Mouse (Mus musculus) ES-E14 (cell line): ENCODE results near the gene Ptpn13. TPM values are rescaled to one million over a fixed set of nuclear protein-coding genes. Genes with fewer than 3 reads are reported as not detected.

Experiments used
- DNase-seq: peaks from one replicate; pipeline ENCODE4 v3.0.0-alpha.2; 2013; ENCODE audit warnings: low read depth, low spot score
- H3K27ac ChIP-seq: 2 replicates; pipeline ENCODE4 v1.5.1; 2012; ENCODE audit warnings: low read depth, mild to moderate bottlenecking, low read length, moderate library complexity, mixed read lengths; ENCODE audit not compliant: poor library complexity, insufficient read depth, severe bottlenecking
- H3K36me3 ChIP-seq: 2 replicates; pipeline ENCODE4 v1.6.1; 2012; ENCODE audit warnings: mild to moderate bottlenecking, low read length, moderate library complexity, mixed read lengths; ENCODE audit not compliant: control insufficient read depth, poor library complexity, insufficient read depth, severe bottlenecking
- H3K4me1 ChIP-seq, 2 experiments: fragments of 150-350 bp in 1 of 2; sonication (generic) in 1 of 2; 2 replicates each; pipeline ENCODE4 v1.6.1; 2012; ENCODE audit warnings: low read length in 2 of 2, mild to moderate bottlenecking in 1 of 2, mixed read lengths in 1 of 2; ENCODE audit not compliant: control insufficient read depth in 2 of 2, insufficient read depth in 2 of 2, poor library complexity in 1 of 2
- H3K4me3 ChIP-seq, 2 experiments: fragments of 150-350 bp in 1 of 2; sonication (generic) in 1 of 2; 2 replicates each; pipeline ENCODE4 v1.5.1; 2012; ENCODE audit warnings: low read length in 2 of 2, low read depth in 1 of 2, mild to moderate bottlenecking in 1 of 2, mixed read lengths in 1 of 2; ENCODE audit not compliant: insufficient read depth in 1 of 2, poor library complexity in 1 of 2, severe bottlenecking in 1 of 2
- H3K9ac ChIP-seq: 2 replicates; pipeline ENCODE4 v1.6.1; 2012; ENCODE audit warnings: low read depth, mild to moderate bottlenecking, low read length, mixed read lengths; ENCODE audit not compliant: poor library complexity, insufficient read depth, severe bottlenecking
- H3K9me3 ChIP-seq: fragments of 150-350 bp; sonication (generic); 2 replicates; pipeline ENCODE4 v1.6.1; 2012; ENCODE audit warnings: low read depth, mild to moderate bottlenecking, low read length; ENCODE audit not compliant: control insufficient read depth, insufficient read depth
- CHD2 ChIP-seq: IDR thresholded peaks from 2 replicates; pipeline ENCODE4 v1.6.1; 2014; ENCODE audit warnings: mild to moderate bottlenecking, low read depth, low read length, inconsistent platforms
- HCFC1 ChIP-seq: IDR thresholded peaks from 2 replicates; pipeline ENCODE4 v1.6.1; 2012; ENCODE audit warnings: low read length, inconsistent platforms, borderline replicate concordance; ENCODE audit not compliant: insufficient read depth
- MAFK ChIP-seq: IDR thresholded peaks from 2 replicates; pipeline ENCODE4 v1.6.1; 2014; ENCODE audit warnings: mild to moderate bottlenecking, low read depth, low read length, inconsistent platforms; ENCODE audit not compliant: insufficient read depth
- ZC3H11A ChIP-seq: IDR thresholded peaks from 2 replicates; pipeline ENCODE4 v1.6.1; 2012; ENCODE audit warnings: low read depth, mild to moderate bottlenecking, inconsistent platforms, low read length, borderline replicate concordance
- ZNF384 ChIP-seq: IDR thresholded peaks from 2 replicates; pipeline ENCODE4 v1.6.1; 2012; ENCODE audit warnings: low read depth, low read length, inconsistent platforms
- in situ Hi-C, 2 experiments: fragments of 600-800 bp; cut with MboI; formaldehyde crosslinking; loops; one replicate each; pipeline ENCODE4 v1.15.1; 2025; ENCODE audit warnings: low sequenced_read_pairs in 2 of 2, inconsistent platforms in 1 of 2; ENCODE audit not compliant: unreplicated experiment in 2 of 2
- total RNA-seq: library from RNA; depleted of rRNA; stranded (reverse); fragments of 300-350 nt; gene quantifications from 2 replicates; pipeline ENCODE4 v1.2.3, GENCODE M21; 2012

Gene Ptpn13
- total RNA-seq, 1 experiment: 12.6 TPM

DNA sequence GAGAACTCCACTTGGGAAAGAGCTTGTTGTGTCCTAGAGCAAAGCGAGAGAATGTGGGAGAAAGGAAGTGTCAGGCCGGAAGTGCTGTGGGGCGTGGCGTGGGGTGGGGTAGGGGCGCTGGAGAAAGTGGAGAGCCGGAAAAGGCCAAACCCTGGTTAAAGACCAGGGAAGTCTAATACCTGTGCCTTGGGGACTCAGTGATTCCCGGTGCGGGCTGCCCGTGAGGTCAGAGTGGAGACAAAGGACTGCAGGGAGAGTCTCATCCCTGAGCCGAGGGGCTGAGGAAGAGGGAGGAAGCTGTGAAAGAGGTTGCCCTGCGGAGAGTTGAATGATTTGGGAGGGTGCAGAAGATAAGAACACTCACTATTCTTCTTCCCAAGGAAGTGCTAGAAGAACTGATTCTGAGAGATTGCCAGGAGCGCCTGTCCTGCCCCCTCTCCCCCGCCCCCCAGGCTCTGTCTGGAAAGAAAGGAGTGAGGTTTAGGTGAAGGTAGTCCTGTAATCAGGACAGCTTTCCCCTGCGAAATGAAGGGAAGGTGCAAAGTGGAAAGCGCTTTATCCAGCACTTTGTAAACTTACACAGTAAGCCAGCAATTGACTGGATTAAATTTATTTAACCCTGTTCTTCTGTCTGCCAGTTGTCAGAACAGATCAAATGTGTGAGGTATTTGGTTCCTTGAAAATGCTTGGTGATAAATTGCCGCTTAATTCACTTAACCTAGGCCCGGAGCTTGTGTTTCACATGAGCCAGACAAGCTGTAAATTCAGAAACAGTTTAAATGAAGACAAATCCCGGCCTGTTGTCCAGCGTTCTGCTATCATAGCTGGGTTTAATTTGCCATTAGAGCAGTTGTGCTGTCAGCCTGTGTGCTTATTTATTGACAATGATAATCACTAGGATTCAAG is 11.3 kb downstream of the Ptpn13 start:
- no peaks in the 10 kb centered on the region for H3K36me3 ChIP-seq
- in situ Hi-C loops: no loop called here
- DNase-seq: no peak
- TF ChIP-seq MAFK: no peak
- no peak for TF ChIP-seq ZC3H11A
- TF ChIP-seq HCFC1: no peak
- no peak for TF ChIP-seq ZNF384
- no peak for TF ChIP-seq CHD2
- peaks cover 0 to 8% of the 10 kb centered on the region in 2 experiments; a peak in 2 of 4 replicates for H3K4me1 ChIP-seq
- H3K9ac ChIP-seq: no peak overlapping the region
- no peaks in the 10 kb centered on the region for H3K9me3 ChIP-seq
- peak overlapping the region; percentile 2 to 38; a peak in 3 of 4 replicates for H3K4me3 ChIP-seq
- H3K27ac ChIP-seq: no peak overlapping the region

GRCm38 (mm10) chr5:103437714-103438113 is 12.7 kb downstream of the Ptpn13 start:
- Histone ChIP-seq H3K4me1 (peaks cover 0 to 8% of the 10 kb centered on the region in 2 experiments; a peak in 2 of 4 replicates), H3K9ac (no peak overlapping the region)
- no peak for DNase-seq

GRCm38 (mm10) chr5:103439171-103439570 is 14.2 kb downstream of the Ptpn13 start:
- no peaks in the 10 kb centered on the region for H3K9me3 ChIP-seq
- no peak overlapping the region for H3K27ac ChIP-seq
- H3K36me3 ChIP-seq: no peaks in the 10 kb centered on the region
- H3K4me1 ChIP-seq: peaks cover 0 to 8% of the 10 kb centered on the region in 2 experiments; a peak in 2 of 4 replicates
- DNase-seq: no peak
- TF ChIP-seq ZC3H11A (no peak), HCFC1 (no peak), CHD2 (no peak), ZNF384 (no peak), MAFK (no peak)
- no peak overlapping the region for H3K4me3 ChIP-seq
- no peak overlapping the region for H3K9ac ChIP-seq
- in situ Hi-C loops: no loop called here

More at GRCm38 (mm10) chr5:103437714-103438113, 12.7 kb downstream of the Ptpn13 start:
- TF ChIP-seq MAFK (no peak), ZC3H11A (no peak), CHD2 (no peak), HCFC1 (no peak), ZNF384 (no peak)
- H3K4me3 ChIP-seq: no peak overlapping the region
- H3K9me3 ChIP-seq: no peaks in the 10 kb centered on the region
- no peak overlapping the region for H3K27ac ChIP-seq
- in situ Hi-C loops: no loop called here
- H3K36me3 ChIP-seq: no peaks in the 10 kb centered on the region

DNA sequence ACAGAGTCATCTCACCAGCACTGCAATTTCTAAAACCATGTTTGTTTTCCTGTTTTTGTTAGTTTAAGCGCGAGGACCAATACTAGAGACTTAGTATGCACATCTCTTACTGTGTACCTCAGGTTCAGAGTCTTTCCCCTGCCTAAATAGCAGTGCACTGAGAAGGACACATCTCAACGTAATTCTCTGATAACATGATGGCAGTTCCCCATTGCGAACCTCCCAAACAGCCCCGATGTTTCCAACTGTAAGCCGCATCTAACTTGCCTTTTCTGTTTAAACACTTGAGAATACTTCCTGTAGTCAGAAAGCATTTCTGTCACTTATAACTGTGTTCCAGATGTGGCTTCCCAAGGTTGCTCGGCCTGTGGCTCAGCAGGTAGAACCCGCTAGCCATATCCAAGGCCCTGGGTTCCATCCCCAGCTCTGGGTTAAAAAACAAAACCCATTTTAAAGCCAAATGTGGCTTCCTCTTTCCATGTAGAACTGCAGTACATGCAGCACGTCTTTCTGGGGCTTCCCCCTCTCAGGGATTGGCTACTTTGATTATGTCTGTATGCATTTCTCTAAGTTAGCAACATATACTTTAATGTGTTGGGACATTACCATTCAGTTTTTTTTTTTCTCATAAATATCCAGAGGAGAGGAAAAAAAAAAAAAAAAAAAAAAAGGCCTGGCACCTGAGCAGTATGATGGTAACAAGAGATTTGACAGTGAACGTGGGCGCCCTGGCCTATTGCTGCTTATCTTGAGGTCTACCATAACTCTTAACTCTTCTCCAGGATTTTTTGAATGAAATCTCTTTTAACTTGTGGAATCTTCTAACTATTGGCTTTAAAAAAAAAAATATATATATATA is 15.7 kb downstream of the Ptpn13 start:
- DNase-seq: no peak
- in situ Hi-C loops: no loop called here

More for the DNA sequence above, 15.7 kb downstream of the Ptpn13 start:
- H3K4me1 ChIP-seq: peaks cover 0 to 8% of the 10 kb centered on the region in 2 experiments; a peak in 2 of 4 replicates
- TF ChIP-seq ZNF384: no peak
- no peak overlapping the region for H3K27ac ChIP-seq
- H3K9ac ChIP-seq: no peak overlapping the region
- H3K9me3 ChIP-seq: no peaks in the 10 kb centered on the region
- H3K36me3 ChIP-seq: no peaks in the 10 kb centered on the region
- H3K4me3 ChIP-seq: no peak overlapping the region
